Mouse (Mus musculus) gastrocnemius, postnatal 36 days (tissue): ENCODE measurements at regions not wholly inside any gene's neighbourhood (a gene's known extent, or its start where the extent isn't known, plus 50 kb on each side); places are given as distances from the start of the nearest gene placed in this dataset.

Experiments
- DNase-seq, 2 experiments: peaks; one replicate each; pipeline ENCODE4 v3.0.0; 2022
- intact Hi-C: fragments of 180-260 bp; cut with DNase I; formaldehyde crosslinking; loops from one replicate; pipeline ENCODE4 v1.15.1; 2025

DNA sequence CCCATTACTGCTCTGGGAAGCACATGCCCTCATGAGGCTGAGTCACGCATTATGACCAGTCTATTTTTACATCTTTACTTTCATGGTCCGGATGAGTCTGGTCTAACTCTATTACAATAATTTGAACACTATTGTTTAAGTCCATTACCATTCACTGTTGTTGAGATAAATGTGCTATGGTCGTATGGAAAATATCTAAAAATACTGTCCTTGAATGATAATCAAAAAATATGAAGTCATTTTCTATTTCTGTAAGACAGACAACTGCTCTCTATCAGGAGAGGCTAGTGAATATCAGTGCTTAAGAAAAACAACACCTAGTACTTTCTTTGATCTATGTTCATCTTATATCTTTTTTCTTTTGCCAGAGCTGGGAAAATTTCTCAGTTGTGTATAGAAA is 359.6 kb upstream of the Atp2b1 start:
- intact Hi-C loops: no loop called here
- no peak for DNase-seq

DNA sequence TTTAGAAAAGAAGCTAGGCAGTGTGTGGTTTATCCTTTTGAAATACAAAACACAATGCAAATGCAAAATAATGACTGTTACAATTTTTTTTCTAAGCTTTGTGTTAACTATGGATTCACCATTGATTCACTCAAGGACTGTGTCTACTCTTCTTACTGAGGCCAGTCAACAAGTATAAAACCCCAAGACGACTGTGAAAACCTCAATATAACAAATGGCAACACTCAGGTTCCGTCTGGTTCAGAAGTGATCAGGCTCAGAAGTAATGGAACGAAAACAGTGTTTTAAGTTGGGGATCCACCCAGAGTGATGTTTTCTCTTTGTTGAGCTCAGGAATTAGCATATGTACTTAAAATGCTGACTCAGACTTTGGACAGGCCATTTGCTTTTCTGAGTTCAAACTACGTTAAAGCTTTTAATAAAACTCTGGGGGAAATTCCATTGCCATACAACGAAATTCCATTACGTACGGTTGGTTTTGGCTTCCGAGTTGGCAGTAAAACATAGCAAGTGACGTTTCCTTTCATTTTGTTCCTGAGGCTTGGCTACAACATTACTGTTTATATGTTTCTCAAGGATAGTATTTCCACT is 356.6 kb upstream of the Atp2b1 start:
- intact Hi-C loops: no loop called here
- DNase-seq: no peak

DNA sequence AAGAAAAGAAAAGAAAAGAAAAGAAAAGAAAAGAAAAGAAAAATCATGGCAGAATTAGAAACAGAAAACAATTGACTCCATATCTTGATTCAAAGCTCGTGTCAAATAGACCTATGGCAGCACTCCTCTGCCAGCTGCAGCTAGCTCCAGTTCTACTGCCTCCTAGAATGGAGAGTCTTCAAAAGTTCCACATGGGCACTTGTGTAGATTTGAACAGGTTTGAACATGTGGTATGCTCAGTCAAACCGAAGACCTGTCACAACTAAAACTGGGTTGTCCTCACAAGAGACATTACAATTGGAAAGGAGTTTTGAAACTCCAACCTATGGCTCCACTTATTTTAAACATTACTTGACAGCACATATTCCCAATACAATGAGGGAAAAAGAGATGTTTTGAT is 355.6 kb upstream of the Atp2b1 start:
- no peak for DNase-seq
- intact Hi-C loops: no loop called here

DNA sequence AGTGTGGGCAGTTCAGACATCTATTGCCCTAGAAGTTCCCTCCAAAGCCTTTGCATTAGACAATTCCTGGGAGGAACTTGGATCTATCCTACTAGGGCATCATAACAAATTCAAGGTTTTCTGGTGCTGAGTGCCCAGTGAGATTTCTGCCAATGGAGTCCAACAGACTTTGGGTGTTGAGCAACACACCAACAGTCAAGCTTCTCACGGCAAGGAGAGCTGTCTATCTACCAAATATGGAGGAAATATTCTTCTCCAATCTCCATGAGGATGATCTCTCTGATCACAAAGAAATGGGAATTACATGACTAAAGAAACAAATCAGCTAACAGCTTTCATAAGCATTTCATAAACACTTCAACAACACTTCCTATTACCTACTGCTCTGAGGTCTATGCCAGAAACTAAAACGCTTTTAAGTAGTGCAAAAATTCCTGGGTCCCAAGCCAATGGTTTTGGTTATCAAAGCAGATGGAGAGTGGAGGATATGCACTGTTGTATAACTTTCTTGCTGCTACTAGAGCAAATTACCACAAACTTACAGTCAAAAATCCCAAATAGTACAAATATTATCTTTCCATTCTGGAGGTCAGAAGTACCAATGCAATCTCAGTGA is 351.8 kb upstream of the Atp2b1 start:
- DNase-seq: no peak
- intact Hi-C loops: no loop called here

DNA sequence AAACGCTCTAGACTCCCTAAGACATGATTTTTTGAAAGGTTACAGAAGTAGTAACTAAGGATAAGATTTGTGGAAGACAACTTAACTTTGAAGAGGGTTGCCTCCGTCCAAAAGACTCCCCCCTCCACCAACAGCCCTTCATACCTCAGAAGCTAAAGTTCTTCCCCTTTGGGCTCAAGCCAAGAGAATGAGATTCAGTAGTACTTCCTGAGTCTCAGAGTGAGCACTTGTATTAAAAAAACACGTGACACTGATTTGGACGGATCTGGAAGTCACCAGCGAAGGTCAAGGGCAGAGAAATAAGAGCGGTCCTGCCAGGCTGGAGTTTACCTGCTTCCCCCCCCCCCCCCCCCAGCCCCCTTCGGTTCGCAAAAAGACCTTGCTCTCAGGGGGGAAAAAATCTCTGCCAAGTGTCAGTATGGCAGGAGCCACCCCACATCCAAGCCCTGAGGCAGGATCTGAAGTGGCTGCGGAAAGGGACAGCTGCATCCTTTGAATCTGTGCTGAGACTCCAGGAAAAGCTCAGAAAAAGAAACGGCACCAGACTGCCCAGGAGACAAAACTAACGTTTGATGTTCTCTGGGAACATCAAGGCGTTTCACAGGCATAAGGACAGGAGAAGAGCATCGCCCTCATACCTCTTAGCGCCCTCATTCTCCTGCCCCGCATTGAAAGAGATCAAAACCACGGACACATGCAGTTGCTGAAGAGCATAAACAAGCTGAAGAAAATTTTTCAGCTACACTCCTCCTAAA is 341.2 kb upstream of the Atp2b1 start:
- intact Hi-C loops: no loop called here
- DNase-seq: no peak

DNA sequence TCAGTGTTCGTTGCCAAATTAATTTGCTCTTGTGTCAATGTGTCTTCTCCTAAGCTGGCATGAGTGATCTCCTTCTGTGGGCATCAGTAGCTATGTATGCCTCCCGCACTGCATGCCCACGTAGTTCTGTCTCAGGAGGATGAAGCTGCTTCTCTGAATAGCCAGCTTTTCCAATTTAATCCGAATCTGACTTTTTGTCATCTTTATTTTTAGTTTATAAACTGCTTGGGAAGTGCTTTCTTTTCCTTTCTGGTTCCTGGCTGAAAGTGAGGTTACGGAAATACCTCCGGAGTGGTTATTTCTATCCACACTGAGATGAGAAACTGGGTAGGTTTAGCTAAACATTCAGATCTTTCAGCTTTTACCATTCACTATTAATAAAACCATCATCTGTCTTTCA is 337.2 kb upstream of the Atp2b1 start:
- DNase-seq: no peak
- intact Hi-C loops: no loop called here

DNA sequence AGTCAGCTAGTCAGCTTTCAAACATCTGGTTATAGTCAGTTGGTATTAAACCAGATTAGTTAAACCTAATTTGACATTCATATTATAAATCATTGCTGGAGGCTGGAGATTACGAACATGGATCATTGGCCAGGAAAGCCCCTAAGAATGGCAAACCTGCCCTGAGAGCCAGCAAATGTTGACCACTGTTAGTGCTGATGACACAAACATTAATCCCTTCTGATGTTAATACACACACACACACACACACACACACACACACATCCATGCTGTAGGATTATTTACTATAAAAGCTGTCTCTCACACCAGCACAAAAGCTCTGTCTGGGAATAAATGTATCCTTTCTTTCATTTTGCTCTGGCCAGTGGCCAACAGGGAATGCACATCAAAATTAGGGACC is 329.4 kb upstream of the Atp2b1 start:
- DNase-seq: no peak
- intact Hi-C loops: no loop called here

DNA sequence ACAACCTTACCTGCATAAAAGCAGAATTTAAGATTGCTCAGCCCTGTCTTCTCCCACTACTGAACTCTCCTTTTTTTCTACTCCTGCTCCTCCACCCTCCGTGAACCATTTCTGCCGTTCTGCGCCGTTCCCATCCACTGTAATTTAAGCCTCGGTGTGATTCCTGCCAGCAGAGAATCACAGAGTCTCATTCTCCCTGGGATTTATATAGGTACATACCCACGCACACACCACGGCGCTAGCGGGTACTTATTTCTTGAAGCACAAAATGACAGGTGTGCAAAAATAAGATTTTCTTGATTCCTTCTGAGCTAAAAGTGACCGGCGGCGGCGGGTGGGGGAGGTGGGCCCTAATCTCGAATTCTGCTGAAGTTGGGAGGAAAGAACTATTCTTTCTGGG is 324.5 kb upstream of the Atp2b1 start:
- no peak for DNase-seq
- intact Hi-C loops: no loop called here

DNA sequence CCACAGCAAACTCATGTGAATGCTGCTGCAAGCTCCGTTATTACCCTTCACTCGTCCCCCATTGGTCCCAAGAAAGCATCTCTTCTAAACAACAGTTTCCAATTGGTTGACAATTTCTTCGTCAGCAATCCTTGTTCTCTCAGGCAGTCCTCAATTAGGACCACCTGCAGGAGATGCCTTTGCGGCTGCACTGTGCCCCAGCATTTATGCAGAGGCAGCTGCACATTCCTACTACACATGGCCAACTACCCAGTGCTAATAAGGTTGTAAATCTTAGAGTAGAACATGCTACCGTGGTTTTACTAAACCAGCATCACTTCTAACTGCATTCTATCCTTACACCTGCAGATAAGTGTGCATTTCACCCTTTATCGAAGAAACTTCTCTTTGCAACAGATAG is 322.1 kb upstream of the Atp2b1 start:
- intact Hi-C loops: no loop called here
- no peak for DNase-seq

DNA sequence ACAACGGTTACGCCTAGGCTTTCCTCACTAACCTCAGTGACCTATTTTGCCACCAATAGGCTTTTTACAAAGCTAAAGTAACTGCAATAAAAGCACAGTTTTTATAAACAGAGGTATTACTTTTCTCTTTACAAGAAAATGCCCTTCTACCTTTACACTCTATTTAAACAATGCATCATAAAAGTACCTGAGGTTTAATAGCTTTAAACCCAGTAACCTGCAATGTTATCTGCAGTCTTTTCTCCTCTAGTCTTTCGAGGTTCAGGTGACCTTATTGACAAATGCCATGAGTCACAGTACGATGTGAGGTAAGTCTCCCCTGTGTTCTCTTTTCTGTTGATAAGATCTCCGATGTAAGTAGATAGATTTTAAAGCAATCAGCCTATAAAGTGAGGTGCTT is 320.3 kb upstream of the Atp2b1 start:
- DNase-seq: no peak
- intact Hi-C loops: no loop called here

DNA sequence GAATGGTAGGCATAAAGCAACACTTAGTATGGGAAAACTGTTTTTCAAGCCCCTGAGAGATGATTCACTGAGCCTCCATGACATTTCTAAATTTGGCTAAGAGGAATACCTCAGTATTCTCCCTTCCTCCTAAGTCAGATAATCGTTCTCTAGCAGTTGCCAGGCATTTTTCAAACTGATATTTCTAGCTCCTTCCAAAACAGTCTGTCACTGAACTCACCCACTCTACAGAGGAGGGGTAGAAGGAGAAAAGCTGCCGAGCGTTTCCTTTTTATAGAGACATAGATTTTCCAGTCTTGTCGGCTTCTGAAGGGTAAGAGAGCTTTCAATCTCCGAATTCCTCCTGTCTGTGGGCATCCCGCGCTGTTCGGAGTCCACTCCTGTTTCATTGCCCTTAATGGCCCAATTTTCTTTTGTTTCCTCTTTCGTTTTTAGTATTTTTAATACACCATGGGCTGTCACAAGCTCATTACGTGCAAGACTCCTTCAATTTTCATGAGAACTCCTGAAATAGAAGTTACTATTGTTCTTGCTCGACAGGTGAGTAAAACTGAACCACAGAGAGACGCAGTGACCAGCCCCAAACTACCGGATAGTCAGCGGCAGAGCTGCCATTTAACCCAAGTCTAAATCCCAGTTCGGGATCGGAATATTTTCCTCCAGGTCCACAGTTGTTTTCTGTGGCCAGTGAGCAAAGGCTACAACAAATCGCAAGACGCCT is 305.8 kb upstream of the Atp2b1 start:
- DNase-seq: no peak
- intact Hi-C loops: no loop called here

DNA sequence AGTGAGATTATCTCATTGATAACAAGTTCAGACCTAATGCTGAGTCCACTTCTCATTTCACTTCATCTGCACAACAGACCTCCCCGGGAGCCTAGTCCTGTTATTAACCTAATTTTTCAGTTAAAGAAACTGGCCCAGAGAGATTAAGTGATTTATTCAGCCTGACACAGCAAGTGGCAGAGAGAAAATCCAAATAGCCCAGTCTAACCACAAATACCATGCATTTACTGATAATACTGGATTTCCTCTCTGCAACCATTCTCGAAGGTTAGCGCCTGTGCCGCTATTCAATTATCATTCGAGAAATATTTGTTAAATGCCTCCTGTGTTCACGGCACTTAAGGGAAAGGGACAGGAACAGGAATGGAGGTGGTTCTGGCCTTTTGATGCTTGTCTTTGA is 303.5 kb upstream of the Atp2b1 start:
- intact Hi-C loops: no loop called here
- no peak for DNase-seq

DNA sequence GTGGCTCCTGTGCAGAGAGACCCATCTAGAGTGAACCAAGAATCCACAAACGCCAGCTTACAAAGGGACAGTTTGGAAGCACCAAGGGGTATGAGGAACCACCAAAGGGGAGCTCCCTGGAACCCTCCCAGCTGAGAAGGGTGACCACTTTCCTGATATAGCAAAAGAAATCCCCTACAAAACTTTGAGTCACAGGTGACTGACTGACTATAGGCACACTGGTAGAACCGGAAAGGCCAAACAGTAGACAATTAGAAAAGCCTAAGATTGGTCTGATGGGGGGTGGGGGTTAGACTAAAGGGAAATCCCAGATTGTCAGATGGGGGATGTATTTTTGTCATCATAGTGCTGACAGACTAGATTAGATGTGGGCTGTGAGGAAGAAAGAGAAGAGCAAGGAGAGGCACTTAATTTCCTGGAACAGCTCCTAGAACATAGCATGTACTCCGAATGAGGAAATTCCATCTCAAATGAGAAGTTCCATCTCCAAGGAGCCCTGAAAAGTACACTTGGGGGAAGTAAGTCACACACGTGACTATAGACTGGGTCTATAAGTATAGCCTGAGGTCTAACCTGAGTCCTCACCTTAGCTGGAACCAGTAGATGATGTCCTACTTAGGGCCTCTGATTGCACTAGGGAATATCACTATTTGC is 302.4 kb upstream of the Atp2b1 start:
- intact Hi-C loops: no loop called here
- DNase-seq: no peak

DNA sequence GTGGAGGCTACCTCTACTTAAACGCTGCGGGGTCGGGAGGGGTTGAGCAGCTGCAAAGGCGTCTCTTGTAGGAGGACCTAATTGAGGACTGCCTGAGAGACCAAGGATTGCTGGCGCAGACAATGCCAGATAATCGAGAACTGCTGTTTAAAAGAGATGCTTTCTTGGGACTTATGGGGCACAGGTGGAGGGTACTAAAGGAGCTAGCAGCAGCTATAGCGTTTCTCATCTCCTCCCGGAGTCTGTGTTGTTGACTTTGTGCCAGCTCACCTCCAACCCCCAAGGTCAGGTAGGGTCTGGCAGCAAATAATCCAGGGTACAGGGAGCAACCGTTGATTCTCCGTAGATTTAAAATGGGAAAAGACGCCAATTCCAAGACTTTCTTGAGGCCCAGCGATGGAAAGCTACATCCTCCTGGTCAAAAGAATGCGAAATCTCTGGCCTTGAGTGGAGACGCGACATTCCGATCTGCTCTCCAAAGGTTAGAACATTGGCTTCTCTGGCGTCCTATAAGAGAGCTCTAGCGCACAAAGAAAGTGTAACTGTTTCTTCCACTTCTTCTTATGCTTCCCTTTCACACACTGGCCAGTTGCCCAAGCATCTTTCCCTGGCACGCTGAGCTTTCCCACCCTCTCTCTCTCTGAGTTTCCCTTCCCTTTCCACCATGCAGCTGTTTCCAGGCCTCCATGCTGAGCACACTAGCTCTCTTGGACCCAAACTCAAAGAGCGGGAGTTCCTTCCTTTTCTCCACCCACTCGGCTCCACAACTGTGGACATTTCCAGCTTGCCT is 295.3 kb upstream of the Atp2b1 start:
- DNase-seq: peak; percentile 33 to 53
- intact Hi-C loops: no loop called here

DNA sequence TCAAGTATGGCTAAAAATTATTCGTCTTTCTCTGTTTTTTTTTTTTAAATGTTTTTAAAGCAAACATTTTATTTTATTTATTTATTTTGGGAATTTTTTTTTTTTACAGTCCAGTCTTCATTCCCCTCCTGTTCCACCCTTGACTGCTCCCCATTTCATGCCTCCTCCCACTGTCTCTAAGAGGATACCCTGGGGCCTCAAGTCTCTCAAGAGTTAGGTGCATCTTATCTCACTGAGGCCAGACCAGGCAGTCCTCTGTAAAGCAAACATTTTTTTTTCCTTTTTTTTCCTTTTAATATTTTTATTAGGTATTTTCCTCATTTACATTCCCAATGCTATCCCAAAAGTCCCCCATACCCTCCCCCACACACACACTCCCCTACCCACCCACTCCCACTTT is 290.1 kb upstream of the Atp2b1 start:
- intact Hi-C loops: no loop called here
- no peak for DNase-seq

DNA sequence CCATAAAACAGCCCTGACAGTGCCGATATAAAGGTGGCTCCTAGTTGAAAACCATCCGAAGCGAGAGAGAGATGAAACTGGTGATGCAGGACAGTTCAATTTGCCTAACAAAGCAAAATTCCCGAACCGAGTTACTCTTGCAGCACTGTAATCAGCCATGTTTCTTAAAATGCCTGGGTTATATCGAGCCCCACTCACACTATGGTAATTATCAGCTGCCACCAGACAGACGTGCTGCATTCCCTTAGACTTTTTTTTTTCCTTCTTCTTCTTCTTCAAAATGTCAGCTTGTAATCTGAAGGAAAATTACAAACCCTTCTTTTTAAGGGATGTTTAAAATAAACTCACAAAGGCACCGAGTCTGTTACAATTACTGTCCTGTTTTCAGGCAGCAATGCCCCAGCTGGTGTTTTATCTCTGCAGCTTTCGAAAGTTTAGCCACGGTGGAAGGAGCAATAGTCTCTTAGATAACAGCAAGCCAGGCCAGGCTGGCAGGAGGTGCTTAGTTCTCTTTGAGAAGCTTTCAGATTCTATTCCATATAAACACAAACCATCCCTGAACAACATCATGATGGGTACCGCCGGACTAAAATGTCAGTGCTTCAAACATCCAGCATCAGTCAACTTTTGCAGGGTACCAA is 289.4 kb upstream of the Atp2b1 start:
- DNase-seq: no peak
- intact Hi-C loops: no loop called here

DNA sequence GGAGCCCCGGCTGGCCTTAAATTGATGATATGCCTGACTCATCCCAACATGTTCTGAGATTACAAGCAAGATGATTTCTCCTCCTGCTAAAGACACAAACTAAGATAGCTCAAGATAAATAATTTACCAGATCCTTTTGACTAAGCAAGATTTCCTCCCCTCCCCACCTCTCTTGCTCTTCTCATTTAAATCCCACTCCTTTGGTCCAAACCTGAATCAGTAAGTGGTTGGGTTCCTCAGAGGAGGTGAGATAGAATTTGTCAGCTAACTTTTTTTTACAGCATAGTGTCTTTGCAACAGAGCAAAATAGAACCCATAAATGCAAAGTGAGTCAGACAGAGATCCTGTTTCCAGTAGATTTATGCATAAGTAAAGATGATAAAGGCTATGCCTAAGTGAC is 286.0 kb upstream of the Atp2b1 start:
- DNase-seq: no peak
- intact Hi-C loops: no loop called here

DNA sequence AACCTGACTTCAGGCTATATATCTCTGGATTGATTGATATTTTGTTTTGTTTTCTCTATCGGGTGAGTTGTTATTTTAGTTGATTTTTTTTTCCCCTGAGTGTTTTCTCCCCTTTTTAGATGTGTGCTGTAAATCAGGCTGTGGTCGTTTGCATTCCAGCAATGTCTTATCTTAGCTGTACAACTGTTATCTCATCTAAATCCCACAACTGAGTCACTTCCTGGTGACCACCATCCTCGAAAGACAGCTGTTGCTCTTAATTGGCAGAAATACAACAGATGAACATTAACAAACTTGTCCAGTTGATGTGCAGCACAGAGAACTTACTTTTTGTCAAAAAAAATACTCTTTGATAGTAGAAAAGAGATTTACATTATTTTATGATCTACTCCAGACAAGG is 285.0 kb upstream of the Atp2b1 start:
- DNase-seq: no peak
- intact Hi-C loops: no loop called here

DNA sequence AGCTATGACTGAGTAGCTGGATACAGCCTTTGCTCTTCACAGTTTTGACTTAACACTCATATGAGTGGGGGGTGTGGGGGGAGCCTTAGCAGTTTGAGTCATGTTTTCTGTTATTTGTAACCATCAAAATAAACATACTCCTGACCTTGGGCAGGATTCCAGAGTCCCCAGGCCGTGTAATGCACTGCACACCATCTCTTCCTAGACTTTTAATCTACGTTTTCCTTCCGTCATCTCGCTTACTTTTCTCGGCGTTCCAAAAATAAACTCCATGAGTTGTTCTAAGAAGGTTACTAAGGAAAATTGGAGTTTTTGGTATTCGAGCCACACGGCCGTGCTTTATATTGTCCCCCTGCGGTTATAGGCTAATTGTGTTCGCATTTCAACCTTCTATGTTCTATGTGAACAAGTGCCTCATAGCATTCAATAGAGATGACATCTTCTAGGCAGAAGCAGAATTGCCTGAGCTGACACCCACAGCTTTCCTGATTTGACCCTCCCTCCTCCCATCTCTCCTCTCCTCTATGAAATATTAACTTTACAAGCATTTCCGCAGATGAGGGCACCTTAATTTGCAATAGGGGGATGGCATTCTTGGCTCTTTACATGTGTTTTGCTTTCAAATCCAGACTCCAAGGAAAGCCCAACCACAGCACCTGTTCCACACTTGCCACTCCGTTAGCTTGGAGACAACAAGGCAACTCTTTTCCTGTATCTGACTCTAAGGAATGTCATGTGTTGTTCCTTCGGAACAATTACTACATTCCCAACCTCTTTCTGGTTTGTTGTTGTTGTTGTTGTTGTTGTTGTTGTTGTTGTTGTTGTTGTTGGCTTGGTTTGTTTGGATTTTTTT is 276.2 kb upstream of the Atp2b1 start:
- intact Hi-C loops: no loop called here
- no peak for DNase-seq
